Mouse (Mus musculus) neural tube, embryonic 15.5 days (tissue): Measurements from ENCODE around the gene Slc5a2. TPM values are rescaled to one million over a fixed set of nuclear protein-coding genes. Genes with fewer than 3 reads are reported as not detected.

Experiments
- ATAC-seq: fragments of 200-750 bp; cut with Nextera tagmentation; 2 replicates; pipeline ENCODE4 v1.8.0; 2017; ENCODE audit warnings: mild to moderate bottlenecking, moderate TSS enrichment, moderate library complexity; ENCODE audit not compliant: low FRiP score
- H3K27ac ChIP-seq: fragments of 300-500 bp; sonication (generic); replicated peaks from 2 replicates; pipeline ENCODE4 v1.5.1; 2015; ENCODE audit warnings: mild to moderate bottlenecking, inconsistent platforms
- H3K27me3 ChIP-seq: fragments of 300-500 bp; sonication (generic); replicated peaks from 2 replicates; pipeline ENCODE4 v1.6.1; 2015; ENCODE audit warnings: inconsistent platforms
- H3K36me3 ChIP-seq: fragments of 300-500 bp; sonication (generic); 2 replicates; pipeline ENCODE4 v1.6.1; 2015; ENCODE audit warnings: inconsistent platforms
- H3K4me1 ChIP-seq: fragments of 300-500 bp; sonication (generic); 2 replicates; pipeline ENCODE4 v1.6.1; 2015; ENCODE audit warnings: inconsistent platforms
- H3K4me2 ChIP-seq: fragments of 300-500 bp; sonication (generic); 2 replicates; pipeline ENCODE4 v1.6.1; 2015; ENCODE audit warnings: inconsistent platforms, mild to moderate bottlenecking, moderate library complexity
- H3K4me3 ChIP-seq: fragments of 300-500 bp; sonication (generic); replicated peaks from 2 replicates; pipeline ENCODE4 v1.5.1; 2015; ENCODE audit warnings: mild to moderate bottlenecking, inconsistent platforms
- H3K9ac ChIP-seq: fragments of 300-500 bp; sonication (generic); replicated peaks from 2 replicates; pipeline ENCODE4 v1.6.1; 2015; ENCODE audit warnings: mild to moderate bottlenecking, inconsistent platforms
- H3K9me3 ChIP-seq: fragments of 300-500 bp; sonication (generic); replicated peaks from 2 replicates; pipeline ENCODE4 v1.6.1; 2016; ENCODE audit warnings: inconsistent platforms
- WGBS: fragments of 180-500 bp; shearing (Covaris S2); methylation state at CpG from one replicate; pipeline ENCODE4 v1.1.7; 2015; ENCODE audit warnings: mixed read lengths; 5-methylcytosine and 5-hydroxymethylcytosine counted together
- polyA plus RNA-seq: library from polyadenylated mRNA; unstranded; fragments of >200 nt; fragmentation: Nextera tagmentation; extraction: Ambion mirVana; gene quantifications from 2 replicates; pipeline ENCODE4 v1.2.1, GENCODE M21; 2015

Slc5a2 gene
- polyA plus RNA-seq, 1 experiment from 2014 or later = 0.10 TPM

- H3K27ac ChIP-seq = no peak overlapping the region
- no peak for ATAC-seq
- no peaks in the 10 kb centered on the region for H3K4me1 ChIP-seq
- no peak overlapping the region for H3K9ac ChIP-seq
- 66% methylated on average over 6 of the region's 6 CpGs for WGBS
- no peak overlapping the region for H3K4me2 ChIP-seq
- H3K36me3 ChIP-seq = no peaks in the 10 kb centered on the region
- H3K27me3 ChIP-seq = no peaks in the 10 kb centered on the region
- H3K4me3 ChIP-seq = no peak overlapping the region
- no peaks in the 10 kb centered on the region for H3K9me3 ChIP-seq
Measured at GRCm38 (mm10) chr7:128304198-128304597, 38.7 kb downstream of the Slc5a2 start.

- 6% methylated on average over 5 of the region's 5 CpGs for WGBS
- no peaks in the 10 kb centered on the region for H3K36me3 ChIP-seq
- H3K9me3 ChIP-seq = no peaks in the 10 kb centered on the region
- no peak overlapping the region for H3K27ac ChIP-seq
- 0 out of 2 replicates have a peak, but pooled peaks cover 2% of the 10 kb centered on the region for H3K4me1 ChIP-seq
- H3K27me3 ChIP-seq = no peaks in the 10 kb centered on the region
- no peak overlapping the region for H3K4me2 ChIP-seq
- H3K4me3 ChIP-seq = no peak overlapping the region
- ATAC-seq = peak; percentile 86; the same call in 1 of the 2 replicates
- H3K9ac ChIP-seq = no peak overlapping the region
Measured at GRCm38 (mm10) chr7:128304907-128305306, 39.5 kb downstream of the Slc5a2 start.

- Histone ChIP-seq H3K36me3 (no peaks in the 10 kb centered on the region), H3K4me2 (no peak overlapping the region), H3K9ac (no peak overlapping the region), H3K9me3 (no peaks in the 10 kb centered on the region), H3K27ac (no peak overlapping the region), H3K4me3 (no peak overlapping the region), H3K4me1 (0 out of 2 replicates have a peak, but pooled peaks cover 7% of the 10 kb centered on the region), H3K27me3 (no peaks in the 10 kb centered on the region)
- ATAC-seq = no peak
Measured at GRCm38 (mm10) chr7:128307851-128308250, 42.4 kb downstream of the Slc5a2 start.

GRCm38 (mm10) chr7:128309216-128309615, 43.8 kb downstream of the Slc5a2 start:
- H3K4me2 ChIP-seq = no peak overlapping the region
- 59% methylated on average over 3 of the region's 3 CpGs for whole genome bisulfite sequencing
- H3K9me3 ChIP-seq = no peaks in the 10 kb centered on the region
- H3K27ac ChIP-seq = 0 out of 2 replicates have a peak overlapping the region, but pooled peaks have one; percentile 6
- H3K36me3 ChIP-seq = no peaks in the 10 kb centered on the region
- no peak overlapping the region for H3K9ac ChIP-seq
- no peak overlapping the region for H3K4me3 ChIP-seq
- 0 out of 2 replicates have a peak, but pooled peaks cover 7% of the 10 kb centered on the region for H3K4me1 ChIP-seq
- no peaks in the 10 kb centered on the region for H3K27me3 ChIP-seq
- no peak for ATAC-seq

GRCm38 (mm10) chr7:128309776-128310175, 44.3 kb downstream of the Slc5a2 start:
- no peak for ATAC-seq
- H3K36me3 ChIP-seq = no peaks in the 10 kb centered on the region
- WGBS = 70% methylated on average over 1 of the region's 1 CpGs
- H3K27me3 ChIP-seq = no peaks in the 10 kb centered on the region
- H3K4me1 ChIP-seq = 0 out of 2 replicates have a peak, but pooled peaks cover 7% of the 10 kb centered on the region
- no peaks in the 10 kb centered on the region for H3K9me3 ChIP-seq
- H3K27ac ChIP-seq = 0 out of 2 replicates have a peak overlapping the region, but pooled peaks have one; percentile 51
- no peak overlapping the region for H3K4me3 ChIP-seq
- H3K4me2 ChIP-seq = no peak overlapping the region
- H3K9ac ChIP-seq = no peak overlapping the region

- no peak for ATAC-seq
- 0 out of 2 replicates have a peak, but pooled peaks cover 7% of the 10 kb centered on the region for H3K4me1 ChIP-seq
- H3K9me3 ChIP-seq = no peaks in the 10 kb centered on the region
- H3K4me2 ChIP-seq = no peak overlapping the region
- WGBS = 82% methylated on average over 8 of the region's 8 CpGs
- H3K36me3 ChIP-seq = no peaks in the 10 kb centered on the region
- no peak overlapping the region for H3K9ac ChIP-seq
- H3K27ac ChIP-seq = no peak overlapping the region
- no peaks in the 10 kb centered on the region for H3K27me3 ChIP-seq
- no peak overlapping the region for H3K4me3 ChIP-seq
Measured at GRCm38 (mm10) chr7:128310229-128310688, 44.8 kb downstream of the Slc5a2 start.

GRCm38 (mm10) chr7:128311263-128311662, 45.8 kb downstream of the Slc5a2 start:
- Histone ChIP-seq H3K9me3 (no peaks in the 10 kb centered on the region), H3K4me3 (no peak overlapping the region), H3K27ac (no peak overlapping the region), H3K4me2 (no peak overlapping the region), H3K9ac (no peak overlapping the region), H3K4me1 (0 out of 2 replicates have a peak, but pooled peaks cover 7% of the 10 kb centered on the region), H3K36me3 (no peaks in the 10 kb centered on the region), H3K27me3 (no peaks in the 10 kb centered on the region)
- ATAC-seq = no peak
- 50% methylated on average over 3 of the region's 3 CpGs for WGBS

- Histone ChIP-seq H3K4me3 (no peak overlapping the region), H3K9ac (no peak overlapping the region), H3K36me3 (no peaks in the 10 kb centered on the region), H3K4me1 (0 out of 2 replicates have a peak, but pooled peaks cover 7% of the 10 kb centered on the region), H3K27me3 (no peaks in the 10 kb centered on the region), H3K27ac (no peak overlapping the region), H3K4me2 (no peak overlapping the region), H3K9me3 (no peaks in the 10 kb centered on the region)
- WGBS = 63% methylated on average over 8 of the region's 8 CpGs
- no peak for ATAC-seq
Measured at GRCm38 (mm10) chr7:128311811-128312210, 46.4 kb downstream of the Slc5a2 start.

- no peaks in the 10 kb centered on the region for H3K9me3 ChIP-seq
- WGBS = 63% methylated on average over 13 of the region's 13 CpGs
- no peaks in the 10 kb centered on the region for H3K27me3 ChIP-seq
- no peak overlapping the region for H3K4me2 ChIP-seq
- H3K36me3 ChIP-seq = no peaks in the 10 kb centered on the region
- ATAC-seq = no peak
- no peak overlapping the region for H3K9ac ChIP-seq
- no peak overlapping the region for H3K4me3 ChIP-seq
- no peak overlapping the region for H3K27ac ChIP-seq
- H3K4me1 ChIP-seq = 0 out of 2 replicates have a peak, but pooled peaks cover 7% of the 10 kb centered on the region
Measured at GRCm38 (mm10) chr7:128312375-128313059, 47.1 kb downstream of the Slc5a2 start.

- Histone ChIP-seq H3K9me3 (no peaks in the 10 kb centered on the region), H3K36me3 (no peaks in the 10 kb centered on the region), H3K4me2 (no peak overlapping the region), H3K27me3 (no peaks in the 10 kb centered on the region), H3K27ac (no peak overlapping the region), H3K4me3 (no peak overlapping the region), H3K4me1 (0 out of 2 replicates have a peak, but pooled peaks cover 7% of the 10 kb centered on the region), H3K9ac (no peak overlapping the region)
- WGBS = 84% methylated on average over 2 of the region's 2 CpGs
- ATAC-seq = no peak
Measured at GRCm38 (mm10) chr7:128313601-128314000, 48.1 kb downstream of the Slc5a2 start.

GRCm38 (mm10) chr7:128314491-128314890, 49.0 kb downstream of the Slc5a2 start:
- H3K4me3 ChIP-seq = no peak overlapping the region
- no peak overlapping the region for H3K27ac ChIP-seq
- no peak overlapping the region for H3K9ac ChIP-seq
- no peak for ATAC-seq
- H3K4me1 ChIP-seq = 0 out of 2 replicates have a peak, but pooled peaks cover 7% of the 10 kb centered on the region
- no peaks in the 10 kb centered on the region for H3K27me3 ChIP-seq
- WGBS = 79% methylated on average over 7 of the region's 7 CpGs
- no peaks in the 10 kb centered on the region for H3K9me3 ChIP-seq
- no peak overlapping the region for H3K4me2 ChIP-seq
- H3K36me3 ChIP-seq = no peaks in the 10 kb centered on the region

- Histone ChIP-seq H3K4me2 (no peak overlapping the region), H3K36me3 (no peaks in the 10 kb centered on the region), H3K9me3 (no peaks in the 10 kb centered on the region), H3K4me1 (no peaks in the 10 kb centered on the region), H3K4me3 (no peak overlapping the region), H3K27me3 (no peaks in the 10 kb centered on the region), H3K9ac (no peak overlapping the region), H3K27ac (no peak overlapping the region)
- ATAC-seq = no peak
- WGBS = 65% methylated on average over 4 of the region's 4 CpGs
Measured at GRCm38 (mm10) chr7:128317011-128317410, 51.6 kb downstream of the Slc5a2 start.
